Mouse (Mus musculus): ENCODE measurements around the gene Tox2. TPM values are rescaled to one million over a fixed set of nuclear protein-coding genes. Genes with fewer than 3 reads are reported as not detected.

Gene Tox2
- total RNA-seq, 2 experiments from 2014 or later = 24.6 to 27.5 TPM

DNA sequence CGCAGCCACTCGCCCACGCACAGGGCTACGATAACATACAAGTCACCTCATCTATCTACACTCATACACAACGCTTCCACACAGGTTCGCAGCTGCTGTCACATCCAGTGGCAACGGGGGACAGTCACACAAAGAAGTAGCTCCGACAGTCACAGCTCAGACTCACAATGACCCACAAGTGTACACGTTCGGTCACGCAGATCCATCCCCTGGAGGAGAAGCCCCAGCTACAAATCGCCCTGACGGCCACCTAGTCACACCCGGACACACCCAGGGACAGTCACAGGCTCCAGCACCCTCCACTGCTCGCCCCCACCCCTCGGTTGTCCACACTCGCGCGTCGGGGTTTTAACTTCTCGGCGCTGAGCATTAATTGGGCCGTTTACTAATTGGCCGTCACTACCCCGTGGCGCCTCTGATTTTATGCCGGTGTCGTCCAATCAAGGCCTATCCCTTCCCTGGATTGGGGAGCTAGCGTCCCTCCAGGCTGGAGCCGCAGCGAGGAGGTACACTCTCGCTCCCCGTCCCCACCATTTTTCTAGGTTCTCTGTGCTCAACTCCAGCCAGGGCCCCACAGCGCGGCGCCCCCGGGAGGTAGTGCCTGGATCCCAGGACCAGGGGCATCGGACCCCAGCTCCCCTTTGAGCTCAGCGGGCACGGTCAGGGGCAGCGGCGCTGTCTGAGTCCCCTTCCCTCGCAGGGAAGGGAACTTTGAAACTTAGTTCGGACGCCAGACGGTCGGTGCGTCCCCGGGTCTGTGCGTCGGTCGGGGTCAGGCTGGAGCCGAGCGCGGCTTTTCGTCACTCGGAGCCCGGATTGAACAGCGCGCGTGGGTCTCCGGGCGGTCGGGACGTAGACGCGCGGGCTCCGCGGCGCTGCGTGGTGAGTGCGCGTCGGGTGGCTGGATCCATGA, 966 bp downstream of the Tox2 start:
- intact Hi-C loops (cut with DNase I) = loop anchor here (5.0 kb wide), 2 partner anchors 47 to 102 kb away; no protein-coding TSS in a partner anchor
- no peak for DNase-seq (ENCODE audit: low spot score in 2 of 2)

DNA sequence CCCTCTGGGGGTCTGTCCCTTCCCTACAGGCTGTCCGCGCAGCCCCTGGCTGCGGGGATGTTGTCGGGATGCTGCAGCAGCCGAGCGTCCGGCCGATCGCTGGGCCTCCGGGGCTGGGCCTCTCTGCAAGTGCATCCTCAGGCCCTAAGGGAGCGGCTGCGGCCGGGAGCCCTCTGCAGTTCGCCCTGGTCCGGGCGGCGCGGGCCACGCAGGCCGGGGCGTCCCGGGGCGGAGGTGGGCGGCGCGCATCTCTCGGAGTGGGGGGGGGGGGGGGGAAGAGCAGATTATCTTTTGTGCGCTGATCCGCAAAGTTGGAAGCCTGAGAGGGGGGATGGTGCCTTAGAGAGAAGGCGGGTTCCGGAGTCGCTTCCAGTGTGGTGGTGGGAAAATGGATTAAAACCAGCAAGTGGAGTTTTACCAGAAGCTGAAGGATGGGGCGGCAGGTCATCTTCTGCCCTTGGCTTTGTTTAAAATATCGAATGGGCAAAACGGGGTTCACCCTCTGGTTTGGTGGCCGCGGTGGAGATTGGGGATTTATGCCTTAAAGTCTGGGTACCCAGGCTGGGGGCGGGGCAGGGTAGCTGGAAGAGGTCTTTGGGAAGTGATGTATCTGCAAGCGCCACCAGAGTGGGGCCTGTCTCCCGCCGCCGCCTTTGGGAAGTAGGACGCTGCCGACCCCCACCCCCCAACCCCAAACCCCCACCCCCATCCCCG, 1.8 kb downstream of the Tox2 start:
- intact Hi-C loops (cut with DNase I) = loop anchor here (5.0 kb wide), 2 partner anchors 47 to 102 kb away; no protein-coding TSS in a partner anchor
- DNase-seq (ENCODE audit: low spot score in 2 of 2) = no peak

DNA sequence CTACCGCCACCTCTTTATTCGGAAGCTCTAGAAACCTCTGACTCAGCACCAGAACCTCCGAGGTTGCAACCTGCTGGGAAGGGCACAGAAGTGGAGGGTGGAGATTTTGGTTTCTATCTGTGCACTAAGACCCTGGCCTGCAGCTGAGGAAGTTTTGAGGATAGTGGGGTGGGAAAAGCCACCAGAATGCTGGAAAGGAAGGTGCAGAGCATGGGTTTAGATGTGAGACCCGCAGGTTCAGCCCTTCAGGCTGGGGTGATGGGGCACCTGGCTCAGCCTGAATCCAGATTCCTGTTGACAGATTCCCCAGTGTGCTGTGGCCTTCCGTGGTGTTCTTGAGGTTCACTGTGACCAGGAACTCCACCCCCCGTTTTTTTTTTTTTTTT, 2.3 kb downstream of the Tox2 start:
- intact Hi-C loops (cut with DNase I) = no loop called here
- no peak for DNase-seq (ENCODE audit: low spot score in 2 of 2)

DNA sequence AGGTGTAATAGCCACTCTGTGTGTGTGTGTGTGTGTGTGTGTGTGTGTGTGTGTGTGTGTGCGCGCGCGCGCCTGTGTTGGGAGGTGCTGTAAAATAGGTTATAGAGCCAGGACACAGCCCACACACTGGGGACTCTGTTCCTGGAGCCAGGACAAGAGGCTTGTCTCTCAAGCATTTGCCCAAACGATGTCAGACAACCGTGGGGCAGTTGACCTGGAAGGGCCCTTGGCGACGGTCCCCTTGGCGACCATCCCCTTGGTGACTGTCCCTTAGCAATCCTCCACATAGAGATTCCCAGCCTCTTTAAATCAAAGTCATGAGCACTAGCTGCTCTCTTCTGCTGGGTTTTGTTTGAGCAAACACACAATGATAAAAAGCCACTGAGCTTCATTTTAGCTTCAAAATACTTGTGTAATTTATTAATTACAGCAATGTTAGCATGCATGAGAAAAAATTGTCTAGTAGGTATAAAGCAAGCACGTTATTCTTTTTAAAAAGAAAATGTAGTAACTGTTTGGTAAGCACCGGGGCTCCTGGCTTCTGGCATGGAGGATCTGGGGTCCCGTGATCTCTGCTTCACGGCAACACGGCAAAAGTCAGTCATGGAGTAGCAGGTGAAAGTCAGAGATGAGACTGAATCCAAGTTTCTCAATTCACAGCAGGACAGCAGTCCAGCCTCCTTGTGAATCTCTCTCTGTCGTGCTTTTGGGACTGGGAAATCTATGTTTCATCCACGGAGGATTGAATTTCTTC, 3.0 kb downstream of the Tox2 start:
- DNase-seq (ENCODE audit: low spot score in 2 of 2) = peak; percentile 29 to 35
- intact Hi-C loops (cut with DNase I) = no loop called here

DNA sequence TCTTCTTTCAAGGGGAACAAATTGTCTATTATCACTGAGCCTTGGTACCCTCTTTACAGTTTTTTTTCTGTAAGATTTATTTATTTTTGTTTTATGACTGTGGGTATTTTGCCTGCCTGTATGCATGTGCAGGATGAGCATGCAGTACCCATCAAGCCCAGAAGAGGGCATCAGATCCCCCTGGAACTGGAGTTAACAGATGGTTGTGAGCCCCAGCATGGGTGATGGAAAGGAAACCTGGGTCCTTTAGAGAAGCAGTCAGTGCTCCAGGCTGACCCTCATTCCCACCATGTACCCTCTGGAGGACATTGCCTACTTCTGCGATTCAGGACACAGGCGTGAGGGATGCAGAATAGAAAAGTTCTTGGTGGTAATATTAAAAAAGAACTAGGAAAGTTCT, 4.4 kb downstream of the Tox2 start:
- intact Hi-C loops (cut with DNase I) = no loop called here
- DNase-seq (ENCODE audit: low spot score in 2 of 2) = no peak

DNA sequence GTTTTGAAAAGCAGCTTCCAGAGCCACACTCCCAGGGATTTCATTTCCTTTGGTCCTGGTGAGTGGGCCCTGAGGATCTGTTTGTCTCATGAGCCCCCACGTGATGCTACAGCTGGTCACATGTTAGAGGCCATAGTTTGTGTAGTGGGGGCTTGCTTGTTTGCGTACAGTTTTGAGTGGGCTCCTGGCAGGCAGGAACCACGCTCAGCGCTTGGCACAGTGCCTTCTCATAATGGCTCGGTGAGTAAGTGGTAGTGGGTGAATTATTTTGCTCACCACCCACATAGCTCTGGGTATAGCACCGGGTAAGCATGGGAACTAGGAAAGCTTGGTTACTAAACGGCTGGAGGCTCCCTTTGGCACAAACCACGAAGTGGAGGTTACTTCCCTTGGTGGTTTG, 6.2 kb downstream of the Tox2 start:
- peak; percentile 56 to 78 for DNase-seq (ENCODE audit: low spot score in 2 of 2)
- intact Hi-C loops (cut with DNase I) = no loop called here

DNA sequence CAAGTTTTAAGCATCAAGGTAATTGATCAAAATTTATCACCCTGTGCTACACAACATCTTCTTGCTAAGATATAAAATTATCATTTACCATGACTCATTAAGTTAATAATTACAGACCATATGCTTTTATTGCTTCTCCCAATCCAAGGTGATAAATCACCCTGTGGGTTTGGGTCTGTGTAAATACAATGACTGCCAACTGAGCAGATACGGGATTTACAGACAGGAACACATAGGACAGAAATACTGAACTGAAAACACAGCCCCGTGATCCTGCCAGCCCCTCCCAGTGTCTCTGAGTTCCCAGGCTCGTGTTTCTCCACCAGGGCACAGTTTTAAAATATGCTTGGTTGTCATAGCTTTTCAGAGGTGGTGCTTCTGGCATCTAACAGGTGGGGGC, 10.2 kb downstream of the Tox2 start:
- no peak for DNase-seq (ENCODE audit: low spot score in 2 of 2)
- intact Hi-C loops (cut with DNase I) = no loop called here

DNA sequence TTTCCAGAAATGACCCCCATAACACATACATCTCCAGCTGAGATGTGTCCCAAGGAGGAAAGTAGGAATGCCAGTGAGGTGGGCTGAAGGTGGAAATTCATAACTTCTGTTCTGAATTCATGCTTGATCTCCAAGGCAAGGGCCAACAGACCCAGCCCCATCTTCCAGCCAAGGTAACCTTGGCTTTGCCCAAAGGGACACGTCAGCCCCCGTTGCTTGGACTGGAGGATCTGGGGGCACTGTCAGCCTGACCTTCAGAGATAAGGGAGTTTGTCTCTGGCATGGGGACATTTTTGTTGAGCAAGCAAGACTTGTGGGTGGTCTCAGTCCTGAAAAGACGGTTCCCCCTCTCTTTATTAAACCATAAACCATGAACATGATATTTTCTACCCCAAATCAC, 15.2 kb downstream of the Tox2 start:
- intact Hi-C loops (cut with DNase I) = loop anchor here (5.0 kb wide), 1 partner anchor 99 kb away; no protein-coding TSS in a partner anchor
- DNase-seq (ENCODE audit: low spot score in 2 of 2) = no peak

DNA sequence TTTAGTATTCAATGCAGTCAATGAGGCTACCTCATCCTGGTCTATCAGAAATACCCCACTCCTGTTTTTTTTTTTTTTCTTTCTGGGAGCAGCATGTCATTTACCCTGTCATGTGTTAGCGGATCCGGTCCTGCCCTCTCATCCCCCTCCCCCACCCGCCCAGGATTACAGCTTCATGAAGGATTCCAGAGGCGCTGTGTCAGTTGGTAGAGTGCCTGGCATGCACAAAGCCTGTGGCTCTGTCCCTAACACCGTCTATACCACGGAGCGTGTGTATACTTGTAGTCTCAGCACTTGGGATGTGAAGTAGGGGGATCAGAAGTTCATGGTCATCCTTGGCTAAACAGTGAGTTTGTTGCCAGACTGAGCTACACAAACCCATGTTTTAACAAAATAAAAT, 15.6 kb downstream of the Tox2 start:
- intact Hi-C loops (cut with DNase I) = loop anchor here (5.0 kb wide), 1 partner anchor 99 kb away; no protein-coding TSS in a partner anchor
- no peak for DNase-seq (ENCODE audit: low spot score in 2 of 2)

DNA sequence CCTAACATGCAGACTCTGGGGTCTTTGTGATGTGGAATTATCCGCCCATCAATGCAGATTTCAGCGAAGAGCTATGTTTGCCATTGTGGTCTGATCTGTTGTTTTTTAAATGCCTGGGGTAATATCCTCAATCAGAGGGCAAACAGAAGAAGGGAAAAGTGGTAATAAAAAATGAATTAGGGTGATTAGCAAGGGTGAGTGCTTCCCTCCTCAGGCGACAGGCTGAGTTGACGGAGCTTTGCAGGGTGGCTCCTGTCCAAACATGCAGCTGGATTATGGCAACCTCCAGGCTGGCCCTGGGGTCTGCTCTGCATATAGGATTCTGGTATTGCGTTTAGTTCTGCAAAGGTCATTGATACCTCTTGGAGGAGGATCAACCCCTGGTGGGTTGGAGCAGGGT, 16.5 kb downstream of the Tox2 start:
- no peak for DNase-seq (ENCODE audit: low spot score in 2 of 2)
- intact Hi-C loops (cut with DNase I) = loop anchor here (5.0 kb wide), 1 partner anchor 98 kb away; no protein-coding TSS in a partner anchor

DNA sequence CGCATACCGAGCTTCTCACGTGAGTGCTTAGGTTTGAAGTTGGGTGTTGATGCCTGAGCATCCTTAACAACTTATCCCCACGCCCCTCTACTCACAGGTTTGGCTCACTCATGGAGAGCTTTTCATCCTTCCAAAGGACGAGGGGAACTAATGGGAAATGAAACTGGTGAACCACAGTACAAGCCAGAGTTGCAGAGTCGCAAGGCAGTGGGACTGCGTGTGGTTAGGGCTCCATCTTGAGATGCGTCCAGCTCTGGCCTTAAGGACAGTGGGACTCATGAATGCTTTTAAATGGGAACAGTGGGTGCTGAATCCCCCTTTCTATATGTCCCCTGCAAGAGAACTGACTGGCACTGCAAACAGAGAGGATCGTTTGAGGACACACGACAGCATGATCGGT, 17.8 kb downstream of the Tox2 start:
- no peak for DNase-seq (ENCODE audit: low spot score in 2 of 2)
- intact Hi-C loops (cut with DNase I) = no loop called here

DNA sequence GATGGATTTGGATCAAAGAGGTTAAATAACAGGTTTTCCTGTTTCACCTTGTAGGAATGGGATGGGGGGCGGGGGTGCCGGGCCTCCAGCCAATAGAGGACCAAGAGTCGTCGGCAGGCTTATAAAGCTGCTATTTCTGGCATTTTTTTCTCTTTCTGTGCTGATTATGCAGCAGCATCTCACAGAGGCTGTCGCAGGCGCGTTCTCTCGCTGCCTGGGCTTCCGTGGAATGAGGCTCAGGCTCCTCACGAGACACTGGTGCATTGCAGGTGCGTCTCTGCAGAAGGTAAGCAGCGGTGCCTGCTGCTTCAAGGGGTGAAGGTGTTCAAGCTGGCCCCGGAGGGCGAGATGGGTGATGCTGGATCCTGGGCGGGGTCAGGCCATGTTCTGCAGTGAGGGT, 22.4 kb downstream of the Tox2 start:
- peak in 1 of 2 experiments; percentile 26 for DNase-seq (ENCODE audit: low spot score in 2 of 2)
- intact Hi-C loops (cut with DNase I) = no loop called here

DNA sequence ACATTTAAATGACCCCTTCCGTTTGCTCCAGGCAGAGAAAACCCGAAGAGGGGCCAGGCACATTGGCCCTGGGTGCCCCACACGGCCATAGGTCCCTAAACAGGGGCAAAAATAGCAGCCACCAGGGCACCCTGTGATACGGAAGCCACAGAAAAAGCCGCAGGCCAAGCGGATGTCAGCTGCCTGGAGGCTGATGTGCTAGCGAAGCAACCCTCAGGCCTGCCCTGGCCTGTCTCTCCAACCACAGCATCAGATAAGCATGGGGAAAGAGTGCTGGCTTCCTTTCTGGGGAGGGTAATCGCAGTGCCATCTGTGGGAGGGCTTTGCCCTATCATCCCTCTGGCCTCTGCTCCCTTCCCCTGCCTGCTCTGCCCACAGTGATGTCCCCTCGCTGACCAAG, 26.1 kb downstream of the Tox2 start:
- peak; percentile 32 to 43 for DNase-seq (ENCODE audit: low spot score in 2 of 2)
- intact Hi-C loops (cut with DNase I) = no loop called here

DNA sequence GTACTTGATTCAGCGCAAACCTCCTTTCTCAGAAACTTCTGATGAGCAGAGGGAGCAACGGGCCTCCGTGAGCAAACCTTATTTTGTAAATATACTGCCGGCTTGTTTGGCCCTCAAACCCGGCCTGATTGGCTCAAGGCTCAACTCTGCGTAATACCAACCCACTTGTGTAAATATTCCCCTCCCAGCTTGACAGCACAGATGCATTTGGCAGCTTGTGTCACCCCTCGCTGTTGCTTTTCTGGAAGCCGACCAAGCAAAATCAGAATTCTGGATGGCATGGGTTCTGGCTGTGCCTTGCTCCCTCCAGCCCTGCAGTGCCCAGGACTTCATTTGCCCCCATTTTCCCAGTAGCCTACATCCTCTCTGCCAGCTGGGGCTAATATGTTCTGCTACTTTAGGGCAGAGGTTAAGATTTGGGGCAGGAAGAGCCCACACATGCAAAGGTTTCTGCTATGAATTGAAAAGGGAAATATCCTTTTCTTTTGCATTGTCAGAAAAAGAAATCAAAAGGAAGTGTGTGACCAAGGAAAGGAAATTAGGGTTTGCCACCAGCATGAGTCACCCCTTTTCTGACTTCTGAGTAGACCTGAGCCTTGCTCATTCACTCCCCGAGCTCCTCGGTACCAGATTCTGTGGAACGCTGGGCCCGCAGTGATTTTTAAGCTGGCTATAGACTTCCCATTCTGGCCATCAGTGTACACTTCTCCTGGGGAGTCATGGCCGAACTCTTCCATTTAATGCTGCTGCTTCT, 29.0 kb downstream of the Tox2 start:
- no peak for DNase-seq (ENCODE audit: low spot score in 2 of 2)
- intact Hi-C loops (cut with DNase I) = no loop called here

DNA sequence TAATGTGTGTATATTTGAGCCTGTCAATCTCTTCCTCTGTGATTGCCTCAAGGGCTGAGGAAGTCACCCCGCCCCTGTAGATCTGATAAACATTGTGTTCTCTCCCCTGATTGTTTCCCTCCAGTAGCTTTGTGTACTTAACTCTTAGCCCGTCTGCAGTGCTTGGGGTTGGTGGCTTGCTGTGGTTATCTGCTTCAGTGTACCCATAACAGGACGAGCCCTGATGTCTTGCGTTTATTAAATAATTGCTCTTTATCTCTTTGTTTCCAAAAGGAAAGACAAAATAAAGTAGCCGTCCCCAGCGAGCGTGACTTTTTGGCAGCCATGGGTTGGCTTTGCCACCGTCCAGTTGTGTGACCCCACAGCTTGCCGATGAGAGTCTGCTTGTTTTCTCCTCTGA, 30.7 kb downstream of the Tox2 start:
- DNase-seq (ENCODE audit: low spot score in 2 of 2) = no peak
- intact Hi-C loops (cut with DNase I) = no loop called here

DNA sequence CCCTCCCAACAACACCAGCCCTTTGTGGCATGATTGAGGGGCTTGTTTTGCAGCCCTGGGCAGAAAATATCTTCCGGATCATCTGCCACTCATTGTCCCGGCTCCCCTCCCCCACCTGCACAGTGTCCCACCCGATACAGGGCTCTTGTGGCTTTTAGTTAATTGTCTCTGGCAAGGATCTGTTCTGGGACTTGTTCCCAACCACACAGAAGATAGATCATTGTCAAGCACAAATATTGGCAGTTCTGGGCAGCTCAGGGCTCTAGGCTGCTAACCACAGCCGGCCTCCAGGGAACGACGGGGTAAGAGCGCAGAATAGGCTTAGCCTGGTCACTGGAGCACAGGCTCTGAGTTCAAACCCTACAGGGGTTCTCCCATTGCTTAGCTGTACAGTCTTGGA, 33.1 kb downstream of the Tox2 start:
- intact Hi-C loops (cut with DNase I) = no loop called here

DNA sequence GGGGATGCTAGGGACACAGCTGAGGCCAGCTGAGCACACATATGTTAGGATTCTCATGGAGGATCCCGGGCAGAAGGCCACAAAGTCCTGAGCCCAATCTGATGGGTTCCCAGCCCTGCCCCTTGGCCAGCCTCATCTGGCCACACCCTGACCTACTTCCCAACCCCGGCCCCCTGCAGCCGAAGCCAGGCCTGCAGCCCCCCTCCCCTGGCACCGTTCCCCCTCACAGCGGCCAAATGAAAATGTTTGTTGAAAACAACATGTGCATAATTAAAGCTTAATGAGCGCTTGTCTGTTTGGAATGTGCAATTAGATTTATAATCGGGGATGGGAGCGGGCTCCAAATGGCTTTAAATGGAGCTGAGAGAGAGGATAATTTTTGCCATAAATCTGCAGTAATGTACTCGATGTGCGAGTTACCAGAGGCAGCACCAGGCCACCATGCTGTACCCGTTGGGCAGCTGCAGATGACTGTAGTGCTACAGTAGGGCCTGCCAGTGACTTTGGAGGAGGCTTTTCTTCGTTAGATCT, 35.1 kb downstream of the Tox2 start:
- peak in 1 of 2 experiments; percentile 28 for DNase-seq (ENCODE audit: low spot score in 2 of 2)
- intact Hi-C loops (cut with DNase I) = no loop called here

More for the DNA sequence above, 33.1 kb downstream of the Tox2 start:
- DNase-seq (ENCODE audit: low spot score in 2 of 2) = peak in 1 of 2 experiments; percentile 32

DNA sequence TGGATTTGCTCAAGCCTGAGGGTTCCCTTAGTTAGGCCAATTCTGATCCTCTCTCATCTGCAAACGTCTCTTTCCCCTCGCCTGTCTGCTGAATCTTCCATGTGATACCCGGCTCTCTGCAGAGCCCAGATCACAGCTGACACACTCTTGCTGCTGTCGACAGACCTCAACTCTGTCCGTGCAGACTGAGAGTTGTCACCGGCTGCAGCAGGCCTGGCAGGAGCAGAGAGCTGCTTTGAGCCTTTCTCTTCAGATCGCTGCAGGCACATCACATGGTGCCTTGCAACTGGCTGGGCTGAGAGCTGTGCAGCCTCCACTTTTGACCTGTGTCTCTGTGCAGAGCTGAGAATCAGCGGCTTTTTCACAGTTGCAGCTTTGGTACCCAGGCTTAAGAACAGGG, 37.0 kb downstream of the Tox2 start:
- intact Hi-C loops (cut with DNase I) = no loop called here
- DNase-seq (ENCODE audit: low spot score in 2 of 2) = no peak

DNA sequence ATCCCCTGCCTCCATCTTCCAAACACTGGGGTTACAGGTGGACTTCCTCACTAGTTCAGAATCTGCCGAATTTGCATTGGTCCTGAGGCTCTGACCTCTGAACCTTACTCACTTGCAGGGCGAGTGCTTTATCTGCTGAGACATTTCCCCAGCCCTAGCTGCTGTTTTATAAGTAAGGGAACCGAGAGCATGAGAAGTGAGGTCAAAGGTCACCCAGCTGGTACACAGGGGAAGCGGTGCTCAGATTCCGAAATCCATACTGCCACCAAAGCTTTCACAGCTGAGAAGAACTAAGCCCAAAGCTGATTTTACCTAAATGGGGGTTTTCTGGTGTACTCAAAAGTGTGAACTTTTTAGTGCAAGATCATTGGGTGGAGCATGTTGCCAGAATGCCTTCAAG, 38.9 kb downstream of the Tox2 start:
- no peak for DNase-seq (ENCODE audit: low spot score in 2 of 2)
- intact Hi-C loops (cut with DNase I) = no loop called here

All from left cerebral cortex, postnatal 25 days (tissue).